Mouse (Mus musculus) midbrain, embryonic 11.5 days (tissue): ENCODE measurements at regions not wholly inside any gene's neighbourhood (a gene's known extent, or its start where the extent isn't known, plus 50 kb on each side); places are given as distances from the start of the nearest gene placed in this dataset.

ENCODE experiments used
- ATAC-seq: fragments of 200-750 bp; cut with Nextera tagmentation; 2 replicates; pipeline ENCODE4 v1.8.0; 2017; ENCODE audit warnings: moderate TSS enrichment, moderate library complexity; ENCODE audit not compliant: low FRiP score
- DNase-seq: peaks from one replicate; pipeline ENCODE4 v3.0.0; 2015; ENCODE audit warnings: low spot score; ENCODE audit errors: missing footprints
- H3K27ac ChIP-seq: fragments of 300-500 bp; sonication (generic); 2 replicates; pipeline ENCODE4 v1.5.1; 2014; ENCODE audit warnings: low read depth, low read length
- H3K27me3 ChIP-seq: fragments of 300-500 bp; sonication (generic); 2 replicates; pipeline ENCODE4 v1.6.1; 2014; ENCODE audit warnings: mild to moderate bottlenecking, low read length, moderate library complexity, mixed read lengths; ENCODE audit not compliant: control insufficient read depth, insufficient read depth
- H3K36me3 ChIP-seq: fragments of 300-500 bp; sonication (generic); 2 replicates; pipeline ENCODE4 v1.6.1; 2014; ENCODE audit warnings: mild to moderate bottlenecking, low read length, moderate library complexity, mixed read lengths; ENCODE audit not compliant: control insufficient read depth, insufficient read depth
- H3K4me1 ChIP-seq: fragments of 300-500 bp; sonication (generic); 2 replicates; pipeline ENCODE4 v1.6.1; 2014; ENCODE audit warnings: low read length; ENCODE audit not compliant: control insufficient read depth, insufficient read depth
- H3K4me2 ChIP-seq: fragments of 300-500 bp; sonication (generic); 2 replicates; pipeline ENCODE4 v1.6.1; 2014; ENCODE audit warnings: mild to moderate bottlenecking, moderate library complexity
- H3K4me3 ChIP-seq: fragments of 300-500 bp; sonication (generic); 2 replicates; pipeline ENCODE4 v1.5.1; 2014; ENCODE audit warnings: low read depth, low read length
- H3K9ac ChIP-seq: fragments of 300-500 bp; sonication (generic); 2 replicates; pipeline ENCODE4 v1.6.1; 2014; ENCODE audit warnings: low read length
- H3K9me3 ChIP-seq: fragments of 300-500 bp; sonication (generic); 2 replicates; pipeline ENCODE4 v1.6.1; 2016; ENCODE audit warnings: low read length; ENCODE audit not compliant: control insufficient read depth
- WGBS: fragments of 180-500 bp; shearing (Covaris S2); extraction: QIAGEN DNeasy Blood & Tissue Kit; methylation state at CpG from one replicate; pipeline ENCODE4 v1.1.7; 2014; 5-methylcytosine and 5-hydroxymethylcytosine counted together

GRCm38 (mm10) chr13:113508124-113508728, 110.1 kb downstream of the Snx18 start:
- no peaks in the 10 kb centered on the region for H3K4me1 ChIP-seq
- H3K4me3 ChIP-seq, result no peak overlapping the region
- ATAC-seq, result no peak
- H3K9ac ChIP-seq, result no peak overlapping the region
- no peaks in the 10 kb centered on the region for H3K27me3 ChIP-seq
- no peaks in the 10 kb centered on the region for H3K36me3 ChIP-seq
- no peak overlapping the region for H3K4me2 ChIP-seq
- DNase-seq, result no peak
- H3K27ac ChIP-seq, result no peak overlapping the region
- no peaks in the 10 kb centered on the region for H3K9me3 ChIP-seq
- 89% methylated on average over 11 of the region's 11 CpGs for WGBS

- DNase-seq (no peak), ATAC-seq (no peak)
- no peak overlapping the region for H3K27ac ChIP-seq
- no peaks in the 10 kb centered on the region for H3K36me3 ChIP-seq
- 92% methylated on average over 6 of the region's 6 CpGs for WGBS
- H3K9me3 ChIP-seq, result no peaks in the 10 kb centered on the region
- H3K27me3 ChIP-seq, result no peaks in the 10 kb centered on the region
- H3K4me2 ChIP-seq, result no peak overlapping the region
- no peaks in the 10 kb centered on the region for H3K4me1 ChIP-seq
- no peak overlapping the region for H3K4me3 ChIP-seq
- H3K9ac ChIP-seq, result no peak overlapping the region
Measured at GRCm38 (mm10) chr13:113502528-113502927, 115.8 kb downstream of the Snx18 start.

- Histone ChIP-seq H3K4me3 (no peak overlapping the region), H3K9me3 (no peaks in the 10 kb centered on the region), H3K36me3 (no peaks in the 10 kb centered on the region), H3K4me2 (no peak overlapping the region), H3K27ac (no peak overlapping the region), H3K27me3 (no peaks in the 10 kb centered on the region), H3K4me1 (no peaks in the 10 kb centered on the region), H3K9ac (no peak overlapping the region)
- 83% methylated on average over 3 of the region's 3 CpGs for WGBS
- ATAC-seq (no peak), DNase-seq (no peak)
Measured at GRCm38 (mm10) chr13:113502059-113502458, 116.3 kb downstream of the Snx18 start.

DNA sequence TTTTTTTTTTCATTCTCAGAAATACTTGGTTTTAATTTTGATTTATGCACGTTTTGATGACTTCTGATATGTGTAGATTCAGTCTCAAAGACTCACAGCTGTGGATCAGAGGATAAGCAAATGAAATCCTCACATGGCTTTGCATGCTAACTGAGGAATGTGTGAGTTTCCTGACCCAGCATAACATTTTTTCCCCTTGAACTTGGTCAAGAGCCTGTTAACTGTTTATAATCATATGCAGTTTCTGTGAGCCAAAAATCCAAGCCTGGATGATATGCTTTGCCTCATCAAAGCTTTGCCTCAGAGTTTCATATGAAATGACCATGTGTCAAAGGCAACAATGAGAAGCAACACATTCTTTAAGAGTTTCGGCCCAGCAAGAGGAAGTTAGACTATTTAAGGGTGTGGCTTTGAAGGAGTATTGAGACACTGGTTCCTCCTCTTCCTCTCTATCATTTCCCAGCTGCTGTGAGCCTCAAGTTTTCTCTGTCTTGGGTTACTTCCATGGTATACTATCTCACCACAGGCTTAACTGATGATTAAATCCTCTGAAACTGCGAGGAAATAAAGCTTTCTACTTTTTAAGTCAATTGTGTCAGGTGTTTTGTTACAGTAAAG, 117.9 kb downstream of the Snx18 start:
- DNase-seq (no peak), ATAC-seq (no peak)
- no peaks in the 10 kb centered on the region for H3K36me3 ChIP-seq
- WGBS, result 70% methylated on average over 3 of the region's 3 CpGs
- no peak overlapping the region for H3K27ac ChIP-seq
- no peak overlapping the region for H3K9ac ChIP-seq
- no peaks in the 10 kb centered on the region for H3K4me1 ChIP-seq
- no peak overlapping the region for H3K4me3 ChIP-seq
- H3K4me2 ChIP-seq, result no peak overlapping the region
- no peaks in the 10 kb centered on the region for H3K27me3 ChIP-seq
- H3K9me3 ChIP-seq, result no peaks in the 10 kb centered on the region

GRCm38 (mm10) chr13:113499079-113499710, 119.2 kb downstream of the Snx18 start:
- H3K4me1 ChIP-seq, result no peaks in the 10 kb centered on the region
- no peak overlapping the region for H3K27ac ChIP-seq
- 93% methylated on average over 6 of the region's 6 CpGs for WGBS
- no peak for DNase-seq
- no peak overlapping the region for H3K4me2 ChIP-seq
- H3K4me3 ChIP-seq, result no peak overlapping the region
- H3K27me3 ChIP-seq, result no peaks in the 10 kb centered on the region
- no peak for ATAC-seq
- H3K36me3 ChIP-seq, result no peaks in the 10 kb centered on the region
- no peak overlapping the region for H3K9ac ChIP-seq
- H3K9me3 ChIP-seq, result no peaks in the 10 kb centered on the region

DNA sequence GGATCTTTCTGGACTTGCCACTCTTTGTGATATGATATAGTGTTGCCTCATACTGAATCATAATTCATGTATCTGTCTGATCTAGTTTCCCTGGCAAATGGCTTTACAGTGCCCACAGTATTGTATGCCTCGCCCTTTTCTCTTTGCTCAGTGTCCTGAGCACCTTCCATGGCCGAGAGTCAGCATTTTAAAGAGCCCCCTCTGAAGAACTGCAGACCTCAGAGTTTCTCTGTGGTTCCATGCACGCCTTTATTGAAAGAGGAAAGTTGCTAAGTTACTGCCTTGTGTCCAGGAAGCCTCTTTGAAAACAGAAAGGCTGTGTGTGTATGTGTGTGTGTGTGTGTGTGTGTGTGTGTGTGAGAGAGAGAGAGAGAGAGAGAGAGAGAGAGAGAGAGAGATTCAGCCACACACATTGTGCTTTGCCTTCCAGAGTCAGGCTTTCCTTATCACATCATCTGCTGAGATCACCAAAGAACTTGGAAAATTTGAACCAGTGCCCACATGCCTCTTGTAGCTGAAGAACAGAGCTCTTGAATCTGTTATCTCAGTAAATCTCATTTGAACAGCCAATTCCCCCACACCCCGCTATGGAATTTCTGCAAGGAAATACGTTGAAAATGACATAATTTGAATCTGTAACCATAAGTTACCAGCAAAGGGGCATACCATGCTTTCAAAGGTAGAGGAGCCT, 122.6 kb downstream of the Snx18 start:
- Histone ChIP-seq H3K27ac (no peak overlapping the region), H3K27me3 (no peaks in the 10 kb centered on the region), H3K36me3 (no peaks in the 10 kb centered on the region), H3K9ac (no peak overlapping the region), H3K4me1 (no peaks in the 10 kb centered on the region), H3K9me3 (no peaks in the 10 kb centered on the region), H3K4me3 (no peak overlapping the region), H3K4me2 (no peak overlapping the region)
- 74% methylated on average over 5 of the region's 5 CpGs for WGBS
- ATAC-seq (no peak), DNase-seq (no peak)

DNA sequence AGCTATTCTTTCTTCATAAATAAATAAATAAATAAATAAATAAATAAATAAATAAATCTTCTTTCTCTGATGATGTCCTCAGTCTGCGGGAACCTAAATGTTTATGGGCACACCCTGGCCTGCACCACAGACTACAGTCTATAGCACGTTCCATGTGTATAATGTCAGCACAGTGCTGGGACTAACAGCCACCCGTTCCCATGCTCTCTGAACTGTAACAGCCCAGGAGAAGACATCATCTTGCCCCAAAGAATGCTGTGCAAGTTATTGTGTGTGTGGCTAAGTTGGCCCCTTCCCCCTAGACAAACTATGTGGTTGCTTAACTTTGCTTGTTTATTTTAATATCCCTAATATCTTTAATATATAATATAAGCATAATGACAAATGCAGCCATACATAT, 123.2 kb downstream of the Snx18 start:
- H3K4me2 ChIP-seq, result no peak overlapping the region
- no peak overlapping the region for H3K4me3 ChIP-seq
- H3K27ac ChIP-seq, result no peak overlapping the region
- no peaks in the 10 kb centered on the region for H3K9me3 ChIP-seq
- no peaks in the 10 kb centered on the region for H3K27me3 ChIP-seq
- ATAC-seq, result no peak
- 92% methylated on average over 3 of the region's 3 CpGs for WGBS
- DNase-seq, result no peak
- no peaks in the 10 kb centered on the region for H3K4me1 ChIP-seq
- no peaks in the 10 kb centered on the region for H3K36me3 ChIP-seq
- no peak overlapping the region for H3K9ac ChIP-seq

DNA sequence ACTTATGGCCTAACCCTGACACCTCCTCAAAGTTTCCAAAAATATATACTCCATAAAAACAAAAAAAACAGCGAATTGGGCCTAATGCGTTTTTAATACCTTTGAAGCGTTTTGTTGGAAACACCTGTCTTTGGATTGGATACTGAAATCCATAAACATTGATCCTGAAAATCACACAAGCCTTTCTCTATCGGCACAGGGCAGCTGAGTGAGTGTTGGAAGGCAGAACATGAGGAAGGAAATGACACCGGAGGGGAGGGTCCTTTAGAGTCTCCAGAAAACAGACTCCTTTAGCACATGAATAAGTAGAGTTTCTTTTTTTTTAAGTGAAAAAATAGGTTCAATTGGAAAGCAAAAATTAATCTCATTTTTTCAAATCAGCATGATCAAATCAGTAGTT, 123.7 kb downstream of the Snx18 start:
- 89% methylated on average over 5 of the region's 5 CpGs for WGBS
- Histone ChIP-seq H3K9me3 (no peaks in the 10 kb centered on the region), H3K4me1 (no peaks in the 10 kb centered on the region), H3K27ac (no peak overlapping the region), H3K9ac (no peak overlapping the region), H3K4me3 (no peak overlapping the region), H3K4me2 (no peak overlapping the region), H3K27me3 (no peaks in the 10 kb centered on the region), H3K36me3 (no peaks in the 10 kb centered on the region)
- no peak for DNase-seq
- no peak for ATAC-seq
